Mouse (Mus musculus): Measurements from ENCODE around the gene Pole4. TPM values are rescaled to one million over a fixed set of nuclear protein-coding genes. Genes with fewer than 3 reads are reported as not detected.
"Not testable (repeated sequence)": the region's sequence is repeated elsewhere in the genome, so short reads cannot be mapped to it uniquely, and the experiment has no call there.

Pole4 gene
- polyA plus RNA-seq, 1 experiment from 2014 or later, result 97.1 TPM

DNA sequence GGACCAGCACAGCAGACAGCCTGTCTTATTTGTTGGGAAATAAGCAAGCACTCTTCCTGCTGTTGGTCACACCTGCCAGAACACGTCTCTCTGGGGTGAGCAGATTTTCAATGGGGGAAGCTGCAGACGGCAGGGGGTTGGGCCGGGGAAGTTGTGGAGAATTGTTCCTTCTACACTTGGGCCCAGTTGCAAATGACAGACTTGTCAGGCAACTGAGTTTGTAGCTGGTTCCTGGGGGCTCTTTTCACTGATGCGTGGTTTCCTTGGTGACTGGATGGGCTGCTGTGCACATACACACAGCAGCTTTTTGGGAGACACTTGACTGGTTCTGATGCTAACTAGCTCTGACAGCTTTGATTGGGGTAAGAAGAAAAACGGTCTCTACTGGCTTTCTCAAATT is 5.3 kb downstream of the Pole4 start:
- no peak overlapping the region for H3K27ac ChIP-seq (replicated peaks in 1 of 2; ENCODE audit: control insufficient read depth in 1 of 2, insufficient read depth in 1 of 2, low read depth in 2 of 2, low read length in 2 of 2)
- no peaks in the 10 kb centered on the region for H3K36me3 ChIP-seq (ENCODE audit: control insufficient read depth, insufficient read depth, low read length)
- H3K4me2 ChIP-seq (ENCODE audit: low read length), result no peak overlapping the region
- no peak overlapping the region for H3K4me3 ChIP-seq (ENCODE audit: control insufficient read depth in 1 of 2, insufficient read depth in 1 of 2, low read depth in 1 of 2, low read length in 2 of 2)
- WGBS, result 44% methylated on average over 5 of the region's 5 CpGs
- no peaks in the 10 kb centered on the region for H3K27me3 ChIP-seq (ENCODE audit: control insufficient read depth, insufficient read depth, low read length)
- ATAC-seq (ENCODE audit: insufficient number of reproducible peaks, insufficient read depth, low FRiP score, low read depth), result no peak
- no peaks in the 10 kb centered on the region for H3K4me1 ChIP-seq (ENCODE audit: control insufficient read depth in 2 of 2, insufficient read depth in 2 of 2, low read length in 2 of 2)
- H3K9me3 ChIP-seq (ENCODE audit: control insufficient read depth, low read length), result no peaks in the 10 kb centered on the region
- H3K9ac ChIP-seq (ENCODE audit: low read length), result no peak overlapping the region

DNA sequence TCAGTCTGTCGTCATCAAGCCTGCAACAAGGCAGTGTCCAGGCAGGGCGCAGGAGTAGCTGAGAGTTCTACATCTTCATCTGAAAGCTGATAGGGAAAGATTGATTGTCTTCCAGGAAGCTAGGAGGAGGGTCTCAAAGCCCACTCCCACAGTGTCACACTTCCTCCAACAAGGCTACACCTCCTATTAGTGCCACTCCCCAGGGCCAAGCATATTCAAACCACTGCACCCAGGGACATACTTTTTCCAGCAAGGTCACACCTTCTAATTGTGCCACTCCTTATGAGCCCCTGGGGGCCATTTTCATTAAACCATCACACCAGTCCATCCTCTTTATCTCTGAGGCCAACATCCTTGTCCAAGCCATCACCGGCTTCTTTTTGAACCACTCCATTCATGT is 8.4 kb downstream of the Pole4 start:
- Histone ChIP-seq H3K4me3 (ENCODE audit: control insufficient read depth in 1 of 2, insufficient read depth in 1 of 2, low read depth in 1 of 2, low read length in 2 of 2) (no peak overlapping the region), H3K9ac (ENCODE audit: low read length) (no peak overlapping the region), H3K4me1 (ENCODE audit: control insufficient read depth in 2 of 2, insufficient read depth in 2 of 2, low read length in 2 of 2) (no peaks in the 10 kb centered on the region), H3K9me3 (ENCODE audit: control insufficient read depth, low read length) (no peaks in the 10 kb centered on the region), H3K36me3 (ENCODE audit: control insufficient read depth, insufficient read depth, low read length) (no peaks in the 10 kb centered on the region), H3K27me3 (ENCODE audit: control insufficient read depth, insufficient read depth, low read length) (no peaks in the 10 kb centered on the region), H3K4me2 (ENCODE audit: low read length) (no peak overlapping the region), H3K27ac (replicated peaks in 1 of 2; ENCODE audit: control insufficient read depth in 1 of 2, insufficient read depth in 1 of 2, low read depth in 2 of 2, low read length in 2 of 2) (no peak overlapping the region)
- WGBS, result 78% methylated on average over 3 of the region's 3 CpGs
- ATAC-seq (ENCODE audit: insufficient number of reproducible peaks, insufficient read depth, low FRiP score, low read depth), result no peak

DNA sequence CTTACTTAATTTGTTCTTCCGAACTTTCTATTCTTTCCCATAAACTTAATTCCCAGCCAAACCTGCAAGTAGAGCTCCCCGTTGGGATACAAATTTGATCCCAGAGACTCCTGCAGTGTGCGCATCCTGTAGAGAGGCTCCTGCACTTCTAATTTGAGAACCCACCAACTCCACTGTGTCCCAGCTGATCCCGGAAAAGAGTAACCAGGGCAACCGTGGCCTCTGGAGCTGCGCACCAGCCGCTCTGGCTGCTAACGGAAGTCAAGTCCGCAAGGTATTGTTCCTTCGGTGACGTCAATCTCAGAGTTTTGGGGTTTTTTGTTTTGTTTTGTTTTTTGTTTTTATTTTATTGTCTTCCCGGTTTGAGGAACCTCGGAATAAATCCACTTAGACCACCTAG is 10.5 kb downstream of the Pole4 start:
- H3K4me1 ChIP-seq (ENCODE audit: control insufficient read depth in 2 of 2, insufficient read depth in 2 of 2, low read length in 2 of 2), result no peaks in the 10 kb centered on the region

DNA sequence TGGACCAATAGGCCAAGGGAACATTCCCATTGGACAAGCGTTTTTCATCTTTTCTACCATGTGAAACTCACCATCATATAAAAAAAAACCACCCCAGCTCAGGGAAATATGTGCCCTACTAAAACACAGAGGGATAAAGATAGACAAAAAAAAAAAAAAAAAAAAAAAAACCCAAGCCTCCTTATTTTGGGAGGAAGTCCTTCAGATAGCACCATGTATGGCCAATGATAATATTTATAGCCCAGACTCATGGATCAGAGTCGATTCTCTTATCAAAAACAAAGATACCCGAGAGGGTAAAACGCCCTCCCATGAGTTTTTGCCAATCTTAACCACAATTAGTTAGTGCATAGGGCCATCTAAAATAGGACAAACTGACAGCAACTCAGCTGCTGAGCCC is 15.7 kb downstream of the Pole4 start:
- Histone ChIP-seq H3K27me3 (ENCODE audit: control insufficient read depth, insufficient read depth, low read length) (no peaks in the 10 kb centered on the region), H3K4me2 (ENCODE audit: low read length) (no peak overlapping the region), H3K9ac (ENCODE audit: low read length) (no peak overlapping the region), H3K36me3 (ENCODE audit: control insufficient read depth, insufficient read depth, low read length) (no peaks in the 10 kb centered on the region), H3K4me3 (ENCODE audit: control insufficient read depth in 1 of 2, insufficient read depth in 1 of 2, low read depth in 1 of 2, low read length in 2 of 2) (no peak overlapping the region), H3K9me3 (ENCODE audit: control insufficient read depth, low read length) (no peaks in the 10 kb centered on the region), H3K27ac (replicated peaks in 1 of 2; ENCODE audit: control insufficient read depth in 1 of 2, insufficient read depth in 1 of 2, low read depth in 2 of 2, low read length in 2 of 2) (no peak overlapping the region), H3K4me1 (ENCODE audit: control insufficient read depth in 2 of 2, insufficient read depth in 2 of 2, low read length in 2 of 2) (peaks cover 0 to 4% of the 10 kb centered on the region in 2 experiments; a peak in 1 of 4 replicates)
- no peak for ATAC-seq (ENCODE audit: insufficient number of reproducible peaks, insufficient read depth, low FRiP score, low read depth)
- 62% methylated on average over 4 of the region's 4 CpGs for WGBS

More for the DNA sequence above, 10.5 kb downstream of the Pole4 start:
- 44% methylated on average over 13 of the region's 13 CpGs for WGBS
- no peak overlapping the region for H3K9ac ChIP-seq (ENCODE audit: low read length)
- ATAC-seq (ENCODE audit: insufficient number of reproducible peaks, insufficient read depth, low FRiP score, low read depth), result no peak
- no peak overlapping the region for H3K4me3 ChIP-seq (ENCODE audit: control insufficient read depth in 1 of 2, insufficient read depth in 1 of 2, low read depth in 1 of 2, low read length in 2 of 2)
- H3K4me2 ChIP-seq (ENCODE audit: low read length), result peak overlapping the region; percentile 46
- H3K27ac ChIP-seq (replicated peaks in 1 of 2; ENCODE audit: control insufficient read depth in 1 of 2, insufficient read depth in 1 of 2, low read depth in 2 of 2, low read length in 2 of 2), result no peak overlapping the region
- no peaks in the 10 kb centered on the region for H3K9me3 ChIP-seq (ENCODE audit: control insufficient read depth, low read length)
- H3K36me3 ChIP-seq (ENCODE audit: control insufficient read depth, insufficient read depth, low read length), result no peaks in the 10 kb centered on the region
- no peaks in the 10 kb centered on the region for H3K27me3 ChIP-seq (ENCODE audit: control insufficient read depth, insufficient read depth, low read length)

DNA sequence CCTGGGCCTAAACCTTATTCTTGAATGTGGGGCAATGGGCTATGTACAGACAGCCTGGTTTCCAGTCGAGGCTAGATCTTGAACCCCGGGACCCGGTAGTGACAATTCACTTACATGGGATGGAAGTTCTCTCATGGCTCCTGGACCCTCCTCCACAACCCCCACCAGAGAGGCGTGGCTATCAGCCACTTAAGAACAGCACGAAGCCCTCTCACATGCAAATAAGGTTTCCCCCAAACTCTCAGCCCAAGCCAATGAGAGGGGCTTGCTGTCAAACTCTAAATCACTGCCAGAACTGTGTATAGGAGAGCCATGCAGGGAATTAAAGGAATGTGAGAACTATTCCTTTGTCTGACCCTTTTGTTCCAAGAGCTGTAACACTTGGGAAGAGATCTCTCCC is 16.6 kb downstream of the Pole4 start:
- WGBS, result 47% methylated on average over 5 of the region's 5 CpGs
- H3K4me2 ChIP-seq (ENCODE audit: low read length); H3K4me3 ChIP-seq (ENCODE audit: control insufficient read depth in 1 of 2, insufficient read depth in 1 of 2, low read depth in 1 of 2, low read length in 2 of 2); H3K9ac ChIP-seq (ENCODE audit: low read length); ATAC-seq (ENCODE audit: insufficient number of reproducible peaks, insufficient read depth, low FRiP score, low read depth); H3K4me1 ChIP-seq (ENCODE audit: control insufficient read depth in 2 of 2, insufficient read depth in 2 of 2, low read length in 2 of 2); H3K36me3 ChIP-seq (ENCODE audit: control insufficient read depth, insufficient read depth, low read length); H3K27me3 ChIP-seq (ENCODE audit: control insufficient read depth, insufficient read depth, low read length); H3K9me3 ChIP-seq (ENCODE audit: control insufficient read depth, low read length); H3K27ac ChIP-seq (replicated peaks in 1 of 2; ENCODE audit: control insufficient read depth in 1 of 2, insufficient read depth in 1 of 2, low read depth in 2 of 2, low read length in 2 of 2): not testable (repeated sequence)

DNA sequence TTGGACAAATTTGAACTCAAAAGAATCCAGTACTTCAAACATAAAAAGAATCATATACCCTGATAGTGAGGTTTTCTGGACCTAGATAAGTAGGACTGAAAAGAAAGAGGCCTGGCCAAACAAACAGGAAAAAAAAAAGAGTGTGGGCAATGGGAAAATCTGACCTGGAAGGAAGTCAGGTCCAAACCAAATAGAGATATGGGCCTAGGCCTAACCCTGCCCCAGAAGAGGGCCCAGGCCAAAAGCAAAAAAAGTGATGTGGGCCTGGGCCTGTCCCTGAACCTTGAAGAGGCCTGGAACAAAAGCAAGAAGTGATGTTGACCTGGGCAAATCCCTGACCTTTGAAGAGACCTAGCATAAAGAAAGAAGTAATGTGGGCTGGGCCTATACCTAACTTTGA is 21.0 kb downstream of the Pole4 start:
- ATAC-seq (ENCODE audit: insufficient number of reproducible peaks, insufficient read depth, low FRiP score, low read depth), result no peak
- Histone ChIP-seq H3K9ac (ENCODE audit: low read length) (no peak overlapping the region), H3K4me3 (ENCODE audit: control insufficient read depth in 1 of 2, insufficient read depth in 1 of 2, low read depth in 1 of 2, low read length in 2 of 2) (no peak overlapping the region), H3K4me2 (ENCODE audit: low read length) (no peak overlapping the region), H3K27ac (replicated peaks in 1 of 2; ENCODE audit: control insufficient read depth in 1 of 2, insufficient read depth in 1 of 2, low read depth in 2 of 2, low read length in 2 of 2) (no peak overlapping the region), H3K4me1 (ENCODE audit: control insufficient read depth in 2 of 2, insufficient read depth in 2 of 2, low read length in 2 of 2) (peaks cover 0 to 3% of the 10 kb centered on the region in 2 experiments; a peak in 1 of 4 replicates), H3K9me3 (ENCODE audit: control insufficient read depth, low read length) (no peaks in the 10 kb centered on the region), H3K27me3 (ENCODE audit: control insufficient read depth, insufficient read depth, low read length) (no peaks in the 10 kb centered on the region), H3K36me3 (ENCODE audit: control insufficient read depth, insufficient read depth, low read length) (no peaks in the 10 kb centered on the region)

DNA sequence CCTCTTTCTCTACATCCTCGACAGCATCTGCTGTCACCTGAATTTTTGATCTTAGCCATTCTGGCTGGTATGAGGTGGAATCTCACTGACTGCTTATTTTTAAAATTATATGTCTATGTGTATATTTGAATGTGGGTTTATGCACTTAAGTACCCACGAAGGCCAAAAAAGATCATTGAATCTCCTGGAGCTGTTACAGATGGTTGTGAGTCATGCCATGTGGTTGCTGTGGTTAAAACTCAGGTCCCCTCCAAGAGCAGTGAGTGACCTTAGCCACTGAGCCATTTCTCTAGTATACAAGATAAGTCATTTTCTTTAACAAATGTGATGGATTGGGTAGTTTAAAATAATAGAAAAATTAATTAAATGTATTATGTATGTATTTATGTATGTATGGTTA is 25.9 kb downstream of the Pole4 start:
- not testable (repeated sequence) for H3K27ac ChIP-seq (replicated peaks in 1 of 2; ENCODE audit: control insufficient read depth in 1 of 2, insufficient read depth in 1 of 2, low read depth in 2 of 2, low read length in 2 of 2); H3K9ac ChIP-seq (ENCODE audit: low read length); H3K4me3 ChIP-seq (ENCODE audit: control insufficient read depth in 1 of 2, insufficient read depth in 1 of 2, low read depth in 1 of 2, low read length in 2 of 2); H3K36me3 ChIP-seq (ENCODE audit: control insufficient read depth, insufficient read depth, low read length); H3K9me3 ChIP-seq (ENCODE audit: control insufficient read depth, low read length); ATAC-seq (ENCODE audit: insufficient number of reproducible peaks, insufficient read depth, low FRiP score, low read depth); H3K27me3 ChIP-seq (ENCODE audit: control insufficient read depth, insufficient read depth, low read length); H3K4me2 ChIP-seq (ENCODE audit: low read length); H3K4me1 ChIP-seq (ENCODE audit: control insufficient read depth in 2 of 2, insufficient read depth in 2 of 2, low read length in 2 of 2)
- 73% methylated on average over 2 of the region's 2 CpGs for WGBS

DNA sequence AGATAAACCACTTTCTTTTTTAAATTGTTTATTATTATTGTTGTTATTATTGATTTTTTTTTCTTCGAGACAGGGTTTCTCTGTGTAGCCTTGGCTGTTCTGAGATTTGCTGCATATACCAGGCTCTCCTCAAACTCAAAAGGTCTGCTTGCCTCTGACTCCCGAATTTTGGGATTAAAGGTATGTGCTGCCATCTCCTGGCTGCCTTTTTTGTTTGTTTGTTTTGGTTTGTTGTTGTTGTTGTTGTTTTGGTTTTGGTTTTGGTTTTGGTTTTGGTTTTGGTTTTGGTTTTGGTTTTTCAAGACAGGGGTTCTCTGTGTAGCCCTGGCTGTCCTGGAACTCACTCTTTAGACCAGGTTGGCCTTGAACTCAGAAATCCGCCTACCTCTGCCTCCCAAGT is 27.5 kb downstream of the Pole4 start:
- H3K9ac ChIP-seq (ENCODE audit: low read length); H3K4me1 ChIP-seq (ENCODE audit: control insufficient read depth in 2 of 2, insufficient read depth in 2 of 2, low read length in 2 of 2); H3K4me3 ChIP-seq (ENCODE audit: control insufficient read depth in 1 of 2, insufficient read depth in 1 of 2, low read depth in 1 of 2, low read length in 2 of 2); ATAC-seq (ENCODE audit: insufficient number of reproducible peaks, insufficient read depth, low FRiP score, low read depth); H3K4me2 ChIP-seq (ENCODE audit: low read length); H3K27me3 ChIP-seq (ENCODE audit: control insufficient read depth, insufficient read depth, low read length); H3K36me3 ChIP-seq (ENCODE audit: control insufficient read depth, insufficient read depth, low read length); H3K9me3 ChIP-seq (ENCODE audit: control insufficient read depth, low read length); H3K27ac ChIP-seq (replicated peaks in 1 of 2; ENCODE audit: control insufficient read depth in 1 of 2, insufficient read depth in 1 of 2, low read depth in 2 of 2, low read length in 2 of 2): not testable (repeated sequence)
- WGBS, result 62% methylated on average over 3 of the region's 3 CpGs

Measured in heart, embryonic 14.5 days (tissue).